Mouse (Mus musculus): Measurements from ENCODE around the gene Eif4h. TPM values are rescaled to one million over a fixed set of nuclear protein-coding genes. Genes with fewer than 3 reads are reported as not detected.

The Eif4h gene
- polyA plus RNA-seq, 1 experiment from 2014 or later = 455 TPM

DNA sequence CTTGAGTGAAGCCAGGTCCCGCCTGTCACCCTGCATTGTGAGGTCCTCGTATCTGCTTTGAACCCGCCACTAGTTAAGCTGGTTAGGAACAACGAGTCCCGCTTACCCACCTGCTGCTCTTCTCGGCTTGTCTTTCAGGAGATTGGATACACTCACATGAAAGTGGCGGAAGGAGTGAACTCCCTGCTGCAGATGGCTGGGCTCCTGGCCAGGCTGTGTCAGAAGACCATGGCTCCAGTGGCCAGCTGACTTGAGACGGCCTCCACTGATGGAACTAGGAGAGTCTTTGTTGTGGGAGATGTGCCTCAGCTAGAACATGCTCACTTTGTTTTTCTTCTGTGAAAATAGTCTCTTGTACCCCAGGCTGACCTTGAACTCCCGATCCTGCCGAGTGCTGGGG, 41.6 kb downstream of the Eif4h start:
- Histone ChIP-seq H3K9me3 (no peaks in the 10 kb centered on the region), H3K9ac (replicated peaks) (no peak overlapping the region), H3K4me2 (replicated peaks) (no peak overlapping the region), H3K4me1 (no peaks in the 10 kb centered on the region), H3K27ac (replicated peaks) (no peak overlapping the region), H3K27me3 (no peaks in the 10 kb centered on the region), H3K4me3 (no peak overlapping the region), H3K36me3 (peaks cover 72% of the 10 kb centered on the region)
- ATAC-seq (ENCODE audit: low FRiP score, low read depth) = no peak
- 89% methylated on average over 10 of the region's 10 CpGs for WGBS

DNA sequence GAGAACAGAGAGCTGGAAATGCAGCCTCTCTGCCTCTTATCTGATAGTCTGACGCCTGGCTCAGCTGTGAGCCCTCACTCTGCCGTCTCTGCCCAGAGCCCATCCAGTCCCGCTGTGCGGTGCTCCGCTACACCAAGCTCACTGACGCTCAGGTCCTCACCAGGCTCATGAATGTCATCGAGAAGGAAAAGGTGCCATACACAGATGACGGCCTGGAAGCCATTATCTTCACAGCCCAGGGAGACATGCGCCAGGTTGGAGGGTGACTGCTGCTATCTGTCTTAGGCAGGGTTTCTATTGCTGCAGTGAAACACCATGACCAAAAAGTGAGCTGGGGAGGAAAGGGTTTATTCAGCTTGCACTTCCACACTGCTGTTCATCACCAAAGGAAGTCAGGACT, 46.2 kb downstream of the Eif4h start:
- Histone ChIP-seq H3K4me3 (no peak overlapping the region), H3K27me3 (no peaks in the 10 kb centered on the region), H3K9ac (replicated peaks) (no peak overlapping the region), H3K9me3 (no peaks in the 10 kb centered on the region), H3K27ac (replicated peaks) (no peak overlapping the region), H3K4me2 (replicated peaks) (no peak overlapping the region), H3K4me1 (no peaks in the 10 kb centered on the region), H3K36me3 (peaks cover 86% of the 10 kb centered on the region)
- no peak for ATAC-seq (ENCODE audit: low FRiP score, low read depth)
- 90% methylated on average over 9 of the region's 9 CpGs for WGBS

DNA sequence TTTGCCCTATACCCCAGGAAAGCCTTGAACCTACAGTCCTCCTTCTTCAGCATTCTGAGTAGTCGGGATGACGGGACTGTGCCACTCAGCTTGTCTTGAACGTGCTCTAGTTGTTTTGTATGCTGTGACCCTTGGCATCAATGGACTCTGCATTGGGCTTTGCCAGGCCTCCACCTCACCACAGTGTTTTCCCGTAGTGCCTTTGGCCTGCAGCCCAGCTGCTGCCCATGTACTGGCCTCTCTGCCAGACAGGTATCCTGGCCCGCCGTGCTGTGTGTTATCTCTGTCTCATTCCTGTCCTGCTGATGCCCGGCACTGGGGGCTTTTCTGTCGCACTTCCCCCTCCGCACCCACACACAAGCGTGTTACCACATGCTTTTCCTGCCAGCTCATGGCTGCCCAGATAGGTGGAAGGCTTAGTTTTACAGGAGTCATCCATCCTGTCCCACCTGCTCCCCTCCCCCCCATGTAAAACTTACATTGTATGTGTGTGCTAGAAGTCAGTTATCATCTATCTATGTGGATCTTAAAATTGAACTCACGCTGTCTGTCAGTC, 47.2 kb downstream of the Eif4h start:
- no peak for ATAC-seq (ENCODE audit: low FRiP score, low read depth)
- no peaks in the 10 kb centered on the region for H3K27me3 ChIP-seq
- peaks cover 84% of the 10 kb centered on the region for H3K36me3 ChIP-seq
- H3K27ac ChIP-seq (replicated peaks) = no peak overlapping the region
- 98% methylated on average over 11 of the region's 11 CpGs for WGBS
- H3K9ac ChIP-seq (replicated peaks) = no peak overlapping the region; the same call in 1 of the 2 replicates
- H3K4me3 ChIP-seq = no peak overlapping the region
- no peak overlapping the region for H3K4me2 ChIP-seq (replicated peaks)
- H3K9me3 ChIP-seq = no peaks in the 10 kb centered on the region
- no peaks in the 10 kb centered on the region for H3K4me1 ChIP-seq

DNA sequence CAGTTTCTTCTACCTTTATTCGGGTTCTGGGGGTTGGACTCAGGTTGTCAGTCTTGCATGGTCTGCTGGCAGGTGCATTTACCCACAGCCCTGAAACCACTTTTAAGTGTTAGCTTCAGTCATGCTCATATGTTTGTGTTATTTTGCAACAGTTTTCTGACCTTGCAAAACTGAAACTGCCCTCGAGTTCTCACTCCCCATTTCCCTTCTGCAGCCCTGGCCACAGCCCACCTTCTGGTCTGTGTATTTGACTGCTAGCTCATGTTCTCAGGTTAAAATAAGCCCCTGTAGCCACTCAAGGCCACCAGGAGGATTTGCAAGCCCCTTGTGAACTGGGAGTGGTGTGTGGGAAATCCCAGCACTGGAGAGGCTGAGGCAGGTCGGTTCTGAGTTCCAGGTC, 49.4 kb downstream of the Eif4h start:
- Histone ChIP-seq H3K9ac (replicated peaks) (no peak overlapping the region), H3K4me1 (no peaks in the 10 kb centered on the region), H3K9me3 (no peaks in the 10 kb centered on the region), H3K36me3 (peaks cover 72% of the 10 kb centered on the region), H3K4me2 (replicated peaks) (no peak overlapping the region), H3K4me3 (no peak overlapping the region), H3K27ac (replicated peaks) (no peak overlapping the region), H3K27me3 (no peaks in the 10 kb centered on the region)
- 87% methylated on average over 3 of the region's 3 CpGs for WGBS
- no peak for ATAC-seq (ENCODE audit: low FRiP score, low read depth)

DNA sequence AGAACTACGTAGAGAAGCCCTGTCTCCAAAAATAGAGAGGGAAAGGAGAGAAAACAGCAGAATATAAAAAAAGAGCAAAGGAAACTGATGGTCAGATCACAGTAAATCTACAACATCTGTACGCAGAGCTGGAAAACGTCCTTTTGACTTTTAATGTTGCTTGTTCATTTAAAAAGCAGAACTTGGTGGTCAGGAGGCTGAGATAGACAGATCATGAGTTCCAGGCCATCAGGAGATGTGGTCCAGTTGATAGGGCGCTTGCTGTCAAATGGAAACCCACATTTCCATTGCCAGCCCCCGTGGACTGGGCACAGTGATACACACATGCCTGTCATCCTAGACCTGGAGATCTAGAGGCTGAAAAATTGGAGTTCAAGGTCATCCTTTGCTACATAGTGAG, 54.5 kb downstream of the Eif4h start:
- no peaks in the 10 kb centered on the region for H3K9me3 ChIP-seq
- no peaks in the 10 kb centered on the region for H3K27me3 ChIP-seq
- H3K9ac ChIP-seq (replicated peaks) = no peak overlapping the region
- H3K4me2 ChIP-seq (replicated peaks) = no peak overlapping the region
- 92% methylated on average over 5 of the region's 5 CpGs for WGBS
- no peak overlapping the region for H3K4me3 ChIP-seq
- ATAC-seq (ENCODE audit: low FRiP score, low read depth) = no peak
- no peak overlapping the region for H3K27ac ChIP-seq (replicated peaks)
- H3K36me3 ChIP-seq = peaks cover 28% of the 10 kb centered on the region
- H3K4me1 ChIP-seq = peaks cover 14% of the 10 kb centered on the region

DNA sequence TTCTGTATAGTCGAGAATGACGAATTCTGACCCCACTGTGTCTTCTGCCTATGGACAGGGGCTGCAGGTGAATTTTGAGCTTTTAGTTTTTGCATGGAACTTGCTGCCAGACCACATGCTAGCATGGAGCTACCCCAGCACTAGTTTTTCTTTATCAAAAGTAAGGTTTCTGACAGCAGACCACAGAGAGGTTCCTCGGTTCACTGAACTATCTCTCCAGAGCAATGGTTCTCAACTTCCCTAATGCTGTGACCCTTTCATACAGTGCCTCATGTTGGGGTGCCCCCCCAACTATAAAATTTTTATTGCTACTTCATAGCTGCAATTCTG, 55.4 kb downstream of the Eif4h start:
- H3K4me2 ChIP-seq (replicated peaks) = peak overlapping the region; percentile 86
- H3K27ac ChIP-seq (replicated peaks) = no peak overlapping the region
- peaks cover 27% of the 10 kb centered on the region for H3K36me3 ChIP-seq
- WGBS = 84% methylated on average over 3 of the region's 3 CpGs
- no peaks in the 10 kb centered on the region for H3K27me3 ChIP-seq
- H3K4me3 ChIP-seq = peak overlapping the region; percentile 92
- ATAC-seq (ENCODE audit: low FRiP score, low read depth) = no peak
- H3K9ac ChIP-seq (replicated peaks) = peak overlapping the region; percentile 84; the same call in 1 of the 2 replicates
- H3K4me1 ChIP-seq = peaks cover 14% of the 10 kb centered on the region
- no peaks in the 10 kb centered on the region for H3K9me3 ChIP-seq

DNA sequence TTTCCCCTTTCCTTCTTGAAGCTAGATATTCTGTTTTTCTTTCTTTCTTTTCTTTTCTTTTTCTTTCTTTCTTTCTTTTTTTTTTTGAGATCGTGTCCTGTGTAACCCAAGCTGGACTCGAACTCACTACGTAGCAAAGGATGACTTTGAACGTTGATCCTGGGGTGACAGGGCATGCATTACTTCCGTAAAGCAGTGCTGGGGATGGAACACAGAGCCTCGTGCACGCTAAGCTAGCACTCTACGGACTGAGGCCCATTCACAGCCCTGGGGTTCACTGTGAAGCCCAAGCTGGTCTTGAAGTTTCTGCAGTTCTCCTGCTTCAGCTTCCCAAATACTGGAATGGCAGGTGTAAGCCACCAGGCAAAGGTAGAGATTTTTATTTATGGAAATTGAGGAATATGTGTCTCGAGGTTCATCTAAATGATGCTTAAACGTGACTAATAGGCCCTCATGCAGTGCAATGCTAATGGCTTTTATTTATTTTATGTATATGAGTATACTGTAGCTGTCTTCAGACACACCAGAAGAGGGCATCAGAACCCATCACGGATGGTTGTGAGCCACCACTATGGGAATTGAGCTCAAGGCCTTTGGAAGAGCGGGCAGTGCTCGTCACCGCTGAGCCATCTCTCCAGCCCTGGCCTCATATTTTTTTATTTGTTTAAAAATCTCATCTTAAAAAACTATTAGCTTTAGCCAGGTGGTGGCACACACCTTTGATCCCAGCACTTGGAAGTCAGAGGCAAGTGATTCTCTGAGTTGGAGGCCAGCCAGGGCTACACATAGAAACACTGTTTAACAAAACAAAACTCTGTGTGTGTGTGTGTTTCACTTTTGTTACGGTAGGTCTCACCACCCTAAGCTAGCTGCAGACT, 56.0 kb downstream of the Eif4h start:
- H3K36me3 ChIP-seq = peaks cover 22% of the 10 kb centered on the region
- no peaks in the 10 kb centered on the region for H3K9me3 ChIP-seq
- H3K4me2 ChIP-seq (replicated peaks) = peak overlapping the region; percentile 86
- peaks cover 14% of the 10 kb centered on the region for H3K4me1 ChIP-seq
- H3K9ac ChIP-seq (replicated peaks) = peak overlapping the region; percentile 84
- no peak for ATAC-seq (ENCODE audit: low FRiP score, low read depth)
- 33% methylated on average over 15 of the region's 15 CpGs for WGBS
- H3K4me3 ChIP-seq = peak overlapping the region; percentile 92
- H3K27ac ChIP-seq (replicated peaks) = no peak overlapping the region
- no peaks in the 10 kb centered on the region for H3K27me3 ChIP-seq

DNA sequence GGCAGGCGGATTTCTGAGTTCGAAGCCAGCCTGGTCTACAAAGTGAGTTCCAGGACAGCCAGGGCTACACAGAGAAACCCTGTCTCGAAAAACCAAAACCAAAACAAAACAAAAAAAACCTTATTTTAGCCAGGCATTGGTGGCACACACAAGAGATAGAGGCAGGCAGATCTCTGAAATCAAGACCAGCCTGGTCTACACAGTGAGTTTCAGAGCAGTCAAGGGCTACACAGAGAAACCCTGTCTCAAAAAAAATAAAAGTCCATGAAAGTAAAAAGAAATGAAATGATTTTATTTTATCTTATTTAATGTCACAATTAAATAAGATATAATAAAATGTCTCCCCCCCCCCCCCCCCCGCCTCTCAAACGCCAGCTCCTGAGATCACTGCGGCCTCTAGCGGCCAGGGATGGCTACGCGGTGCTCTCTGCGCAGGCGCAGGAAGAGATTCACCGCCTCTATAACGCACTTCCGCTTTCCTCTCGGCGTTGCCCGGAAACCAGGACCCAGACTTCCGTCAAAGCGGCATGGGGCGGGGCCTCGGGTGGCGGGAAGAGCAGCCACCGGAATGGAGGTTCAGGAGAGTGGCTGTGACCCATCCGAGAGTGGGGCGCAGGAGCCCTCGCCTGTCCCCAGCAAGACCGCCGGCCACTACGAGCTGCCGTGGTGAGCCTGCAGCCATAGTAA, 56.9 kb downstream of the Eif4h start:
- H3K9me3 ChIP-seq = no peaks in the 10 kb centered on the region
- H3K27ac ChIP-seq (replicated peaks) = no peak overlapping the region
- H3K36me3 ChIP-seq = peaks cover 15% of the 10 kb centered on the region
- peak overlapping the region; percentile 86 for H3K4me2 ChIP-seq (replicated peaks)
- H3K4me3 ChIP-seq = peak overlapping the region; percentile 92
- H3K27me3 ChIP-seq = no peaks in the 10 kb centered on the region
- peaks cover 14% of the 10 kb centered on the region for H3K4me1 ChIP-seq
- H3K9ac ChIP-seq (replicated peaks) = peak overlapping the region; percentile 84
- WGBS = 8% methylated on average over 29 of the region's 30 CpGs
- peak; percentile 91 for ATAC-seq (ENCODE audit: low FRiP score, low read depth)

DNA sequence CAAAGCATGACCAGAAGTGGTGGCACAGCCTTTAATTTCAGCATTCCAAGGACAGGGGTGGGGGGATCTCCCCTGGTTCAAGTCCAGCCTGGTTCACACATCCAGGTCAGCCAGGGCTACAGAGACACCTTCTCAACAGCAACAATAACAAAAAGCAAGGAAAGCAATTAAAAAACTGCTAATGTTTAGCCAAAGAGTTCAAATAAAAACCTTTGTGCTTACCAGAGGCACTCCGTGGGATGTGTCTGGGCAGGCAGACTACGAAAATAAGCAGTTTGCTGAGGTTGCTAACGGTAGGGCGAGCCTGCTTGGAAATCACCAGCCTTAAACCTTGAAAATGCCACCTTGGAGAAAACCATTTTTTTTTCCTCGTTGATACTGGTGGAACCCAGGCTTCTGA, 58.1 kb downstream of the Eif4h start, which contains the start of gene Rfc2:
TSS of gene Rfc2 (plus strand) at position 221 of the 400 bp plus-strand sequence.
- no peak within 1 kb of the TSS for H3K4me3 ChIP-seq
- WGBS = 91% methylated on average over 5 of the region's 5 CpGs
- H3K4me2 ChIP-seq (replicated peaks) = no peak within 1 kb of the TSS
- peaks cover 5% of the 10 kb centered on the region; the same call in 1 of the 2 replicates for H3K36me3 ChIP-seq
- H3K9ac ChIP-seq (replicated peaks) = no peak within 1 kb of the TSS
- no peaks in the 10 kb centered on the region for H3K9me3 ChIP-seq
- H3K27ac ChIP-seq (replicated peaks) = no peak within 1 kb of the TSS
- H3K4me1 ChIP-seq = peaks cover 14% of the 10 kb centered on the region
- no peaks in the 10 kb centered on the region for H3K27me3 ChIP-seq
- ATAC-seq (ENCODE audit: low FRiP score, low read depth) = no peak

DNA sequence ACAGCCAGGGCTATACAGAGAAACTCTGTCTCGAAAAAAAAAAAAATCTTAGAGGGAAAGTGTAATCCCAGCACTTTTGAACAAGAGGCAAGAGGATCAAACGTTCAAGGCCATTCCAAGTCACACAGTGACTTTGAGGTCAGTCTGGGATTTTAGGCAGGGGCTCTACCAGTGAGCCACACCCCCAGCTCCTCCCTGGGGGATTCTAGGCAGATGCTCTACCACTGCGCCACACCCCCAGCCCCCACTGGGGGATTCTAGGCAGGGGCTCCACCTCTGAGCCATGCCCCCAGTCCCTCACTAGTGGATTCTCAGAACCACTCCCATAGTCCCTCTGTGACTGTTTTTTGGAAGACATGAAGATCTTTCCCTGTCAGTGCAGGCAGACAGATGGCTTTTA, 60.2 kb downstream of the Eif4h start:
- Histone ChIP-seq H3K9me3 (no peaks in the 10 kb centered on the region), H3K4me3 (no peak overlapping the region), H3K4me2 (replicated peaks) (no peak overlapping the region), H3K4me1 (peaks cover 12% of the 10 kb centered on the region), H3K9ac (replicated peaks) (no peak overlapping the region), H3K27ac (replicated peaks) (no peak overlapping the region), H3K36me3 (no peaks in the 10 kb centered on the region), H3K27me3 (no peaks in the 10 kb centered on the region)
- WGBS = 56% methylated on average over 3 of the region's 3 CpGs
- ATAC-seq (ENCODE audit: low FRiP score, low read depth) = no peak

DNA sequence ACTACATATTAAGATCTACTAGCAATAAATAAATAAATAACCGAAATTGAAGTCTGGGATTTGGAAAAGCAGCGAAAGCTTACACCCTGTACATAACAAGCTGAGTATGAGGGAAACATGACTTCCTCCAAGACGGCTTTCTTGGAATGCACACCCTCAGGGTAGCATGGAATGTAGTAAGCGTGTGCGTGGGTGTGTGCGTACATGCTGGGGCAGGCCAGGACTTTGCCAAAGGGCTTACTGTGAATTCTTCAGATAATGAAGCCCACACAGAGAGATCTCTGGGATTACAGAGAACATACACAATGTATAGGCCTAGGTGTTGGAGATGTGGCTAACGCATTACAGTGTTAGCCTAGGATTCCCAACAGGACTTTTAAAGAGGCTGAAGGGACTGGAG, 61.8 kb downstream of the Eif4h start:
- H3K27me3 ChIP-seq = no peaks in the 10 kb centered on the region
- WGBS = 85% methylated on average over 7 of the region's 7 CpGs
- H3K27ac ChIP-seq (replicated peaks) = no peak overlapping the region
- no peak overlapping the region for H3K4me2 ChIP-seq (replicated peaks)
- no peak overlapping the region for H3K9ac ChIP-seq (replicated peaks)
- no peaks in the 10 kb centered on the region for H3K36me3 ChIP-seq
- no peak for ATAC-seq (ENCODE audit: low FRiP score, low read depth)
- no peak overlapping the region for H3K4me3 ChIP-seq
- H3K9me3 ChIP-seq = no peaks in the 10 kb centered on the region
- H3K4me1 ChIP-seq = peaks cover under 1% of the 10 kb centered on the region

DNA sequence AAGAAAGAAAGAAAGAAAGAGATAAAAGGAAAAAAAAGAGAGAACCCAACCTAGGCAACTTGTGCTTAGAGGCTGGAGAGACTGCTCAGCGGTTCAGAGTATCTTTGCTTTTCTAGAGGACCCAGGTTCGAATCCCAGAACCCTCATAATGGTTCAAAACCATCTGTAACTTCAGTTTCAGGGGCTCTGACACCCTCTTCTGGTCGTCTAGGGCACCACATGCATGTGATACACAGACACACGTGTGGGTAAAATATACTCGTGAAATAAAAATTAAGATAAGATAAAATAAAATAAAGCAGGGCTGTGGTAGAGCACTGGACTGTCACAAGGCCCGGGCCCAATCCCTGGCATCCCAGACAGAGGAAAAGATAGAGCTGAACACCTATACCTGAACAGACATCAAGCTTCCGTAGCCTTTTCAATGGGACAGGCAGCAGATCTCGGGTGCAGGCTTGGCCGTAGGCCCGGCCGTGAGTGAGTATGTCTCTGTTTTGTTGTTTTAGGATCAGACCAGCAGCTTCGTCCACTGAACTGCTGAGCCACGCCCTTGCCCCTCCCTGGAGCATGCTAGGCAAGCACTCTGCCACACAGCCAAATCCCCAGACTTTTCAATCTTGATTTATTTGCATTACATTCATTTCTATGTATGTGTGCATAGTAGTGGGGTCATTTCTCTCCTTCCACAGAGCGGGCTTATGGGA, 62.6 kb downstream of the Eif4h start:
- H3K4me3 ChIP-seq = no peak overlapping the region

More for the DNA sequence above, 62.6 kb downstream of the Eif4h start:
- Histone ChIP-seq H3K4me1 (peaks cover 8% of the 10 kb centered on the region), H3K4me2 (replicated peaks) (no peak overlapping the region), H3K9ac (replicated peaks) (no peak overlapping the region), H3K27me3 (no peaks in the 10 kb centered on the region), H3K9me3 (no peaks in the 10 kb centered on the region), H3K36me3 (no peaks in the 10 kb centered on the region), H3K27ac (replicated peaks) (no peak overlapping the region)
- ATAC-seq (ENCODE audit: low FRiP score, low read depth) = no peak
- 75% methylated on average over 14 of the region's 14 CpGs for WGBS

Data from midbrain, embryonic 12.5 days (tissue).